Mouse (Mus musculus): ENCODE measurements around the gene Atf6.

The Atf6 gene

GRCm38 (mm10) chr1:170655280-170655917 lies 212.2 kb downstream of the Atf6 start:
- no peak for DNase-seq

Data from right cerebral cortex, postnatal 14 days (tissue).